Mouse (Mus musculus) cerebellum, adult 2 months (tissue): ENCODE measurements around the gene Grin2c.

ENCODE experiments used
- CTCF ChIP-seq: fragments of 200-500 bp; IDR thresholded peaks from 2 replicates; pipeline ENCODE4 v1.5.1; 2011; ENCODE audit warnings: low read depth, mild to moderate bottlenecking, control low read depth, low read length, moderate library complexity, borderline replicate concordance; ENCODE audit not compliant: insufficient read depth
- POLR2A ChIP-seq: fragments of 200-500 bp; IDR thresholded peaks from 2 replicates; pipeline ENCODE4 v1.6.1; 2011; ENCODE audit warnings: low read length, control low read depth, borderline replicate concordance; ENCODE audit not compliant: insufficient read depth

DNA sequence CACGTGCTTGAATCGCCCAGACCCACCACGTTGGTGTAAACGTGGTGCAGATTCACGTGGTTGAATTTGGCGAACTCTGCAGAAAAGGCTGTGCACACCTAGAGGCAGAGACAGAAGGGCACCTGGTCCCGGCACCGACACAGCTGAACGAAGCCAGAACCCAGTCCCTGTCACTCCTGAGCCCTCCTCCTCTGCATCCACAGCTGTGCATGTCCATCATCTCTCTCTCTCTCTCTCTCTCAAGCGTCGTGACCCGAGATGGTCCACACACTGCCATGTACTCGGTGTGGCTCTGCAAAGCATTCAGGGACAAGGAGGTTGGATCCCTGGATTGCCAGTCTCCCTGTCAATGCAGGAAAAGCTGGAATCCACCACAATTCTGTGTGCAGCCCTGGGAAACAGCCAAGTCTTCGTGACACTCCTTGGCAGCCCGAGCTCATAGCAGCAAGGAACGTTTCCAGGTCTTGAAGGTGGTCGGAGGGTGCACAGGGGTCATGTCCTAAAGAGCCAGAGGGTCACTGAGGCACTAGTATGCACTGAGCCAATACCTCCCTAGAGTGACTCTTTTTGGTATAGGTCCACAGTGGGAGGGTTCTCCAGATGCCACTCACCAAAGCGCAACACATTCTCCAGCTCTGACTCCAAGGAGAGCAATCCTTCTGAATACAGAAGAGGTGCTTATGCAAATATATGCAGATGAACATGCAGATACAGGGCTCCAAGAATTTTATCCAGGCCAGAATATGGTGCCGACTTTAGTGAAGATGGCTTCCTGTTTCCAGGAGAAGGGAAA is 19.4 kb upstream of the Grin2c start:
- TF ChIP-seq POLR2A (no peak), CTCF (no peak)
